Mouse (Mus musculus) R1 (cell line): Measurements from ENCODE around the gene Egfl8.

Experiments used
- DNase-seq: peaks from one replicate; pipeline ENCODE4 v3.0.0-alpha.2; 2018; ENCODE audit warnings: low read depth, low spot score

The Egfl8 gene

GRCm38 (mm10) chr17:34597566-34598095 is 18.1 kb downstream of the Egfl8 start, which contains the start of gene Ager:
Gene Ager (plus strand): TSS chr17:34597862.
- DNase-seq = no peak

GRCm38 (mm10) chr17:34596098-34596497 is 19.7 kb downstream of the Egfl8 start:
- no peak for DNase-seq

- DNase-seq = peak; percentile 38
Measured at GRCm38 (mm10) chr17:34593752-34594525, 21.8 kb downstream of the Egfl8 start.

GRCm38 (mm10) chr17:34592581-34593549 is 22.9 kb downstream of the Egfl8 start:
- DNase-seq = peak; percentile 79

GRCm38 (mm10) chr17:34591994-34592375 is 23.8 kb downstream of the Egfl8 start:
- peak; percentile 85 for DNase-seq

GRCm38 (mm10) chr17:34591029-34591993 is 24.5 kb downstream of the Egfl8 start, which contains the start of gene Pbx2:
Gene Pbx2 (plus strand): TSS chr17:34591266.
- peak; percentile 41 for DNase-seq

- DNase-seq = no peak
Measured at GRCm38 (mm10) chr17:34590154-34590987, 25.4 kb downstream of the Egfl8 start.

GRCm38 (mm10) chr17:34589681-34590101 is 26.1 kb downstream of the Egfl8 start, which contains the start of gene Gpsm3:
Gene Gpsm3 (plus strand): TSS chr17:34589806.
- peak; percentile 68 for DNase-seq

- no peak for DNase-seq
Measured at GRCm38 (mm10) chr17:34589206-34589605, 26.6 kb downstream of the Egfl8 start.

- DNase-seq = no peak
Measured at GRCm38 (mm10) chr17:34588767-34589166, 27.0 kb downstream of the Egfl8 start.

GRCm38 (mm10) chr17:34587814-34588213 is 28.0 kb downstream of the Egfl8 start:
- no peak for DNase-seq

- peak; percentile 92 for DNase-seq
Measured at GRCm38 (mm10) chr17:34587423-34587811, 28.4 kb downstream of the Egfl8 start.

- DNase-seq = peak; percentile 97
Measured at GRCm38 (mm10) chr17:34586796-34587422, 28.9 kb downstream of the Egfl8 start.

- DNase-seq = peak; percentile 31
Measured at GRCm38 (mm10) chr17:34585877-34586771, 29.6 kb downstream of the Egfl8 start.

GRCm38 (mm10) chr17:34585121-34585520 is 30.6 kb downstream of the Egfl8 start:
- no peak for DNase-seq

- no peak for DNase-seq
Measured at GRCm38 (mm10) chr17:34583819-34584218, 32.0 kb downstream of the Egfl8 start.

- DNase-seq = no peak
Measured at GRCm38 (mm10) chr17:34583397-34583796, 32.4 kb downstream of the Egfl8 start.

- DNase-seq = no peak
Measured at GRCm38 (mm10) chr17:34582528-34582927, 33.2 kb downstream of the Egfl8 start.
